Mouse (Mus musculus) megakaryocyte-erythroid progenitor cell, adult 5-6 weeks (primary cell): ENCODE measurements around the gene Zw10. TPM values are rescaled to one million over a fixed set of nuclear protein-coding genes. Genes with fewer than 3 reads are reported as not detected.

ENCODE experiments used
- ATAC-seq: replicated peaks from 2 replicates; pipeline ENCODE4 v1.8.0; 2016; ENCODE audit warnings: mild to moderate bottlenecking, inconsistent platforms; ENCODE audit not compliant: severe bottlenecking, poor library complexity, low FRiP score, low TSS enrichment
- total RNA-seq, 2 experiments: library from RNA; stranded (forward) in 1 of 2; stranded (reverse) in 1 of 2; fragments of 200-1000, 215-1000 nt in 1 of 2; fragments of >200 nt in 1 of 2; fragmentation: Nextera tagmentation in 1 of 2; gene quantifications; 2 replicates each; pipeline ENCODE4 v1.2.3; 2014 to 2017

Gene Zw10
- total RNA-seq (2014; fragmentation: Nextera tagmentation) (35.6 and 47.0 TPM in 2 replicates), total RNA-seq (2017) (37.4 and 38.4 TPM in 2 replicates)

GRCm38 (mm10) chr9:49055333-49056205, at the start of gene Zw10:
Zw10 (plus strand) TSS chr9:49055613.
- peak; percentile 99 for ATAC-seq

GRCm38 (mm10) chr9:49015824-49016223, 39.6 kb upstream of the Zw10 start:
- no peak for ATAC-seq

DNA sequence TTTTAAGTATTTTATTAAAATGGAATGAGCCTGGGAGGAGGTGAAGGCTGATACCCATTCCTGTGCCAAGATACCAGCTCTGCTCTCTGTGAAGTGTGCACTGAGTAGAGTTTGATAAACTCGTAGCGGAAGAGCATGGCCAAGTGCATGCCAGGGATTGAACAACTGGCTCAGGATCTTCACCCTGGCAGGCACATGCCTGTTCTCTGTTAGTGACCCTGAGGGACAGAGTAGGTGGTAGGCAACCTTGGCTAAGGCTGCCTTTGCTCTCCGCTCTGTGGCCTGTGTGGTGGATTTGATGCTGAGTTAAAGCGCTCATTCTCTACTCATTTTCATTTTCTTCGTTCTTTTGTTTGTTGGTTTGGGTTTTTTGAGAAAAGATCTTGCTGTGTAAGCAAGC, 34.1 kb upstream of the Zw10 start:
- ATAC-seq = no peak

- no peak for ATAC-seq
These were observed 31.5 kb upstream of the Zw10 start for GRCm38 (mm10) chr9:49023956-49024355.

DNA sequence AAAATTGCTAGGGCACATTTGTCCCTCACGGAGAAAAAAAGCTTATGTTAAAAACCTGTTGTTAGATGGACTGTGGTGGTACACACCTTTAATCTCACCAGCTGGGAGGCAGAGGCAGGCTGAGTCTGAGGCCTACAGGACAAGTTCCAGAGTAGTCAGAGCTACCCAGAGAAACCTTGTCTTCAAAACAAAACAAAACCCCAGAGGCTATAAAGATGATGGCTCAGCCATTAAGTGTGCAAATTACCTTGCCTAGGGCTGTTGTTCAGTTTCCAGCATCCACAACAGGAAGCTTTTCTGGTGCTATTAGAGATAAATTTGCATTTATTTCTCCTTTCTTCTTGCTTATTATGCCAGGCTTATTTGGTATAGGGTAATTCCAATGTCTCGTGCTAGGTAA, 30.9 kb upstream of the Zw10 start:
- ATAC-seq = no peak

GRCm38 (mm10) chr9:49034764-49035163, 20.6 kb upstream of the Zw10 start:
- ATAC-seq = no peak

DNA sequence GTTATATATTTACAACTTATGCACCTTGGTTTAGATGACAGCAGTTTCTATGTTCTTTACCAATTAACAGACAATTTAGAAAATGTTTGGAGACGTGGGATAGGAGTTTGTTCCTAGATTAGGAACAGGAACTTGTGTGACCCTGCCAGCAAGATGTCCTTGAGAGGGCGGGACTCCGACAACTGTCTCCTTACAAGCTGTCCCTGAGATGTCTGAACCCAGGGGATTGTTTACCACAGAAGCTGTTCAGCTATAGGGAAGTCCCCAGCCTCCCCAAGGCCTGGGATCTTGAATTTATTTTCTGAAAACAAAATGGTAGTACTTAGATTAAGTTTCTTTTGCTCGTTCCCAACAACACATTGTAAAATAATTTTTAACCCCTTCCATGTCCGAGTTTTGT, 4.5 kb upstream of the Zw10 start:
- ATAC-seq = no peak

DNA sequence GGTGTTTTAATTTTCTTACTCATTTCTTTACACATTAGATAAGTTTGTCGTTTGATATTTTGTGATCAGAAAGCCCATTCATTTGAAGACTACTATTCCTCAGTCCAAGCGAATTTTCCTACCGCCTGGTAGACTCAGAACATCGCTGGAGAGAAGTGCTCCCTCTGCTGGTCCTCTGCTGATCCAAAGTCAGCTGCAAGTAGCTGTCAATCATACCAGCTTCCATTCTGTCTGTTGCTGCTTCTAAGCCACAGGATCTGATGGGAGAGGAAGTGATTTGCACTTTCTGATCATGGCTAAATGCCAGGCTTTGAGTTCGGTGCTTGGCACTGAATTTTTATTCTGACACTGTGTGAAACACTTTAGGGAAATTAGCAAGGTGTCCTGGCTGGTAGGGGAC, 4.1 kb upstream of the Zw10 start:
- 0 out of 2 replicates have a peak, but pooled peaks have one; percentile 39 for ATAC-seq

DNA sequence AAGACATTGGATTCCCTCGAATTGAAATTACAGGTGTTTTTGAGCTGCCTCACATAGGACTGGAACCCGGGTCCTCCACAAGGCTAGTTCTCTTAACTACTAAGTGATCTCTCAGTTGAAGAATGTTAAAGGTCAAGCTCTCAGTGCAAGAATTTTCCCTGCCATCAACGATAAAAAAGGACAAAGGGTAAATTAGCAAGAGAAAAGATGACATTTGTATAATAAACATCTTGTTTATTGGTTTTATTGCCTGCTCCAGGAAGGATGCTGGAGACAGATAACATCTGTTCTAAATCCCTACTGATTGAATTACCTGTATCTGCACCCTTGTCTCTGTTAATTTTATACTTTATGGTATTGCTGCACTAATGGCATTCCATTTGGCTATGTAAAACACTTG, 1.4 kb upstream of the Zw10 start:
- no peak for ATAC-seq

GRCm38 (mm10) chr9:49076847-49077246, 21.4 kb downstream of the Zw10 start:
- no peak for ATAC-seq

GRCm38 (mm10) chr9:49081107-49081506, 25.7 kb downstream of the Zw10 start, which contains the start of gene Tmprss5:
Tmprss5 (plus strand) TSS chr9:49081260.
- no peak for ATAC-seq

DNA sequence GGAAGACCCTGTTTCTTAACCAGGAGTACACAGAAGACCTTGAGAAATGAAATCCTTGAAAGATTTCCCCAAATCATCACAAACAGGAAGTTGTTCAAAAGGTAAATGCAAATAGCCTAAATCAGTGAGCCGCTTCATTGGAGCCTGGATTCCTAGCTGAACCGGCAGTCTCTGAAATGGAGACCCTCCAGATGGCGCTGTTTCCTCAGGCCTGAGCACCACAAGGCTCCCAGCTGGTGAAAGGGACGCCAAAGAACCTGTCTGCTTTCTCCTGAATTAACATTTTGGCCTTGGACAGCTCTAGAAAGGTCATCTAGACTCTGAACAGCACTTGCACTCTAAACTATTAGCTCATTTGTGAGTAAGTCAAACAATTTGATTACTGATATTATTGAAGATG, 26.1 kb downstream of the Zw10 start:
- 0 out of 2 replicates have a peak, but pooled peaks have one; percentile 47 for ATAC-seq

- ATAC-seq = no peak
These were observed 31.9 kb downstream of the Zw10 start for GRCm38 (mm10) chr9:49087317-49087716.

- ATAC-seq = no peak
These were observed 43.5 kb downstream of the Zw10 start for GRCm38 (mm10) chr9:49098871-49099270.

- no peak for ATAC-seq
These were observed 46.9 kb downstream of the Zw10 start for GRCm38 (mm10) chr9:49102328-49102727.

DNA sequence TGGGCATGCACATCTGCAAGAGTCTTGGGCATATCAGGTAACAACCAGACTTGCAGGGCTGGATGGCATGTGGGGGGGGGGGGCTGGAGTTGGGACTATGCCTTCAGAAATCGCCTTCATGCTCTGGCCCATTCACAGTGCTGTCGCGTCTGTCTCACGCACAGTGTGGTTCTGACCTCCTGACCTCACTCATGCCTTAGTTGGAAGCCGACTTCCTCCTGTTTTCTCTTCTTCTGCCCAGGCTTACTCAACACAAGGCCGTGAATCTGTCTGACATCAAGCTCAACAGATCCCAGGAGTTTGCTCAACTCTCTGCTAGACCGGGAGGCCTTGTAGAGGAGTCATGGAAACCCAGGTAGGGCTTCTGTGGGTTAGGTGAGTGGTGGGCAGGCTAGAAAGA, 53.7 kb downstream of the Zw10 start:
- ATAC-seq = no peak

GRCm38 (mm10) chr9:49110476-49111220, 55.2 kb downstream of the Zw10 start:
- no peak for ATAC-seq

- no peak for ATAC-seq
These were observed 55.9 kb downstream of the Zw10 start for GRCm38 (mm10) chr9:49111296-49111695.

DNA sequence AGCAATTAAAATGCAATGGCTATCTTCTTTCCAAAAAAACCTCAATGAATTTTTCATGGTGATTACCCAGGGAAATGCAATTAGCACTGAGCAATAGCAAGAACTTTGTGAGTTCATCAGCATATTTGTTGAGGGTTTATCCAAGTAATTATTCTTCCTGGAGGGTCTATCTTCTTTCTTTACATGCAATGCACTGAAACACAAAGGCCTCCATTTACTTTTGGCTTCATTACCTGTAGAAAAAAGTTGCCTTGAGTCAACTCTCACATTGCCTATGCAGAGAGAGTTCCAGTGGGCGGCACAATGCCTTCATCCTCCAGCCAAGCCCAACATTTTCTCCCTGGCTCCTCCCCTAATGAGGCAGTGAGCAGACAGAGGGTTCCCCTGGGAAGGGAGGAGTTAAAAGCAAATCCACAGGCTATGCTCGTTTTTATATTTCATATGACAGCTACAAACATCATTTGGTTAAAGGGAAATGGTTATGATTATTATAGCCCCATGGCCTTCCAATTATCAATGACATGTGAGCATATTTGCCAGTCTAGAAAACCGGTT, 62.9 kb downstream of the Zw10 start:
- no peak for ATAC-seq

GRCm38 (mm10) chr9:49119759-49120158, 64.3 kb downstream of the Zw10 start:
- no peak for ATAC-seq
